Mouse (Mus musculus) olfactory bulb, adult 2 months (tissue): ENCODE measurements around the gene Slc25a15.

ENCODE experiments used
- CTCF ChIP-seq: fragments of 200-500 bp; IDR thresholded peaks from 2 replicates; pipeline ENCODE4 v1.5.1; 2012; ENCODE audit warnings: low read depth, mild to moderate bottlenecking, low read length, moderate library complexity; ENCODE audit not compliant: insufficient read depth
- POLR2A ChIP-seq: fragments of 200-500 bp; IDR thresholded peaks from 2 replicates; pipeline ENCODE4 v1.6.1; 2012; ENCODE audit warnings: mild to moderate bottlenecking, low read depth, low read length, moderate library complexity; ENCODE audit not compliant: insufficient read depth

DNA sequence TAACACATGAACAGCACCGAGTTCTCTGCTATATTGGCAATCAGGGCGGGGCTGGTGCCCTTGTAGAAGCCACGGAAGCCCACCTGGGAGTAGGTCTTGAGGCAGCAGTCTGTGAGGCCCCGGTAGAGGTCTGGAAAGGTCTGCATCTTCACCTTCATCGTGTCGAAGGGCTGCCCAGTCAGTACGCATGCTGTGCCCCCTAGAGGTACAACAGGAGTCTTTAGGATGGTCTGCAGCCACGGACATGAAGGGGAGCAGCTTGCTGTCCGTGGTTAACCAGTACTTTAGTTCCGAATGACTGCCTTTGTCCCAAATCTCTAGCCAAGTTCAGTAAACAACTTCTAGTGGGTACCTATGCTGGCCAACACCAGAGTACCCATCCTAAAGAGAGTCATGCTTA, 8.5 kb downstream of the Slc25a15 start:
- TF ChIP-seq CTCF, result no peak
- no peak for TF ChIP-seq POLR2A
